Mouse (Mus musculus) cerebellum, adult 2 months (tissue): Measurements from ENCODE around the gene Rbm15. TPM values are rescaled to one million over a fixed set of nuclear protein-coding genes. Genes with fewer than 3 reads are reported as not detected.
"Not testable (repeated sequence)": the region's sequence is repeated elsewhere in the genome, so short reads cannot be mapped to it uniquely, and the experiment has no call there.

Experiments used
- DNase-seq, 2 experiments: peaks; one replicate each; pipeline ENCODE4 v3.0.0; 2021
- H3K27ac ChIP-seq: fragments of 200-500 bp; 2 replicates; pipeline ENCODE4 v1.5.1; 2012; ENCODE audit warnings: low read length, control low read depth, inconsistent platforms; ENCODE audit not compliant: insufficient read depth
- H3K27me3 ChIP-seq: fragments of 200-500 bp; 2 replicates; pipeline ENCODE4 v1.6.1; 2012; ENCODE audit warnings: inconsistent platforms, mild to moderate bottlenecking, low read length, moderate library complexity; ENCODE audit not compliant: control insufficient read depth, insufficient read depth
- H3K4me1 ChIP-seq: fragments of 200-500 bp; 2 replicates; pipeline ENCODE4 v1.6.1; 2011; ENCODE audit warnings: low read length; ENCODE audit not compliant: control insufficient read depth, insufficient read depth
- H3K4me3 ChIP-seq: fragments of 200-500 bp; replicated peaks from 2 replicates; pipeline ENCODE3; 2011; ENCODE audit warnings: mild to moderate bottlenecking, low read depth, low read length, control low read depth; ENCODE audit not compliant: insufficient read depth
- CTCF ChIP-seq: fragments of 200-500 bp; IDR thresholded peaks from 2 replicates; pipeline ENCODE4 v1.5.1; 2011; ENCODE audit warnings: low read depth, mild to moderate bottlenecking, control low read depth, low read length, moderate library complexity, borderline replicate concordance; ENCODE audit not compliant: insufficient read depth
- POLR2A ChIP-seq: fragments of 200-500 bp; IDR thresholded peaks from 2 replicates; pipeline ENCODE4 v1.6.1; 2011; ENCODE audit warnings: low read length, control low read depth, borderline replicate concordance; ENCODE audit not compliant: insufficient read depth
- WGBS: fragments of 180-500 bp; shearing (Covaris S2); methylation state at CpG from one replicate; pipeline ENCODE4 v1.1.7; 2018; 5-methylcytosine and 5-hydroxymethylcytosine counted together
- polyA plus RNA-seq: library from polyadenylated mRNA; depleted of rRNA; stranded (reverse); fragments of >200 nt; gene quantifications from 2 replicates; pipeline ENCODE4 v1.2.3, GENCODE M21; 2012

Rbm15 gene
- polyA plus RNA-seq, 1 experiment, result 7.0 TPM

- no peak for DNase-seq
- no peak overlapping the region for H3K27ac ChIP-seq
- no peak overlapping the region for H3K4me3 ChIP-seq
- H3K27me3 ChIP-seq, result no peaks in the 10 kb centered on the region
- H3K4me1 ChIP-seq, result peaks cover 3% of the 10 kb centered on the region; the same call in 1 of the 2 replicates
- TF ChIP-seq POLR2A, result no peak
- no peak for TF ChIP-seq CTCF
Measured at GRCm38 (mm10) chr3:107321776-107322175, 11.7 kb downstream of the Rbm15 start.

- H3K4me3 ChIP-seq, result no peak overlapping the region
- no peaks in the 10 kb centered on the region for H3K27me3 ChIP-seq
- H3K4me1 ChIP-seq, result peaks cover 3% of the 10 kb centered on the region; the same call in 1 of the 2 replicates
- 90% methylated on average over 2 of the region's 2 CpGs for WGBS
- DNase-seq, result no peak
- TF ChIP-seq POLR2A (no peak), CTCF (no peak)
- H3K27ac ChIP-seq, result no peak overlapping the region
Measured at GRCm38 (mm10) chr3:107321141-107321540, 12.3 kb downstream of the Rbm15 start.

- Histone ChIP-seq H3K4me1 (no peaks in the 10 kb centered on the region), H3K4me3 (no peak overlapping the region), H3K27me3 (no peaks in the 10 kb centered on the region), H3K27ac (no peak overlapping the region)
- no peak for DNase-seq
- TF ChIP-seq POLR2A (no peak), CTCF (no peak)
- 81% methylated on average over 3 of the region's 3 CpGs for WGBS
Measured at GRCm38 (mm10) chr3:107317338-107317737, 16.1 kb downstream of the Rbm15 start.

- DNase-seq, H3K4me3 ChIP-seq, H3K27ac ChIP-seq, H3K4me1 ChIP-seq, H3K27me3 ChIP-seq: not testable (repeated sequence)
- WGBS, result 76% methylated on average over 4 of the region's 4 CpGs
Measured at GRCm38 (mm10) chr3:107296917-107297316, 36.6 kb downstream of the Rbm15 start.

GRCm38 (mm10) chr3:107295672-107296360, 37.7 kb downstream of the Rbm15 start:
- no peak overlapping the region for H3K4me3 ChIP-seq
- no peaks in the 10 kb centered on the region for H3K27me3 ChIP-seq
- no peak for TF ChIP-seq CTCF
- no peak for TF ChIP-seq POLR2A
- no peak for DNase-seq
- H3K4me1 ChIP-seq, result no peaks in the 10 kb centered on the region
- no peak overlapping the region for H3K27ac ChIP-seq
- WGBS, result 87% methylated on average over 5 of the region's 5 CpGs

- H3K4me1 ChIP-seq, result no peaks in the 10 kb centered on the region
- no peak within 1 kb of the TSS for H3K4me3 ChIP-seq
- DNase-seq, result peak in 1 of 2 experiments; percentile 10
- no peaks in the 10 kb centered on the region for H3K27me3 ChIP-seq
- WGBS, result 34% methylated on average over 9 of the region's 9 CpGs
- TF ChIP-seq CTCF (no peak), POLR2A (no peak)
- H3K27ac ChIP-seq, result 0 out of 2 replicates have a peak within 1 kb of the TSS, but pooled peaks have one; percentile 21
Measured at GRCm38 (mm10) chr3:107290764-107291381, 42.6 kb downstream of the Rbm15 start, which contains the start of gene Slc16a4. Gene Slc16a4 (plus strand): TSS chr3:107291230.

- DNase-seq, result no peak
- no peaks in the 10 kb centered on the region for H3K27me3 ChIP-seq
- TF ChIP-seq POLR2A (no peak), CTCF (no peak)
- no peak overlapping the region for H3K4me3 ChIP-seq
- no peaks in the 10 kb centered on the region for H3K4me1 ChIP-seq
- no peak overlapping the region for H3K27ac ChIP-seq
Measured at GRCm38 (mm10) chr3:107287346-107287745, 46.1 kb downstream of the Rbm15 start.

GRCm38 (mm10) chr3:107286123-107286522, 47.4 kb downstream of the Rbm15 start:
- H3K27me3 ChIP-seq, result no peaks in the 10 kb centered on the region
- DNase-seq, result no peak
- WGBS, result 83% methylated on average over 2 of the region's 2 CpGs
- no peak overlapping the region for H3K4me3 ChIP-seq
- H3K4me1 ChIP-seq, result no peaks in the 10 kb centered on the region
- H3K27ac ChIP-seq, result no peak overlapping the region
- TF ChIP-seq CTCF (no peak), POLR2A (no peak)
